Mouse (Mus musculus): ENCODE results near the gene Kctd21. TPM values are rescaled to one million over a fixed set of nuclear protein-coding genes. Genes with fewer than 3 reads are reported as not detected.

The Kctd21 gene
- total RNA-seq (2017), result 0.09 and 0.78 TPM in 2 replicates

- ATAC-seq (replicated peaks; ENCODE audit: low read depth, poor library complexity, severe bottlenecking), result peak; percentile 87
These were observed at the start of gene Kctd21, which contains the start of gene Usp35 for GRCm38 (mm10) chr7:97331726-97332666. TSS of gene Kctd21 (plus strand) at chr7:97332327. TSS of gene Usp35 (minus strand) at chr7:97332020.

- no peak for ATAC-seq (replicated peaks; ENCODE audit: low read depth, poor library complexity, severe bottlenecking)
These were observed 35.1 kb upstream of the Kctd21 start for GRCm38 (mm10) chr7:97296986-97297385.

- peak; percentile 87 for ATAC-seq (replicated peaks; ENCODE audit: low read depth, poor library complexity, severe bottlenecking)
These were observed 34.7 kb upstream of the Kctd21 start for GRCm38 (mm10) chr7:97297466-97297865.

- no peak for ATAC-seq (replicated peaks; ENCODE audit: low read depth, poor library complexity, severe bottlenecking)
These were observed 33.8 kb upstream of the Kctd21 start for GRCm38 (mm10) chr7:97298279-97298678.

GRCm38 (mm10) chr7:97298943-97299342 is 33.2 kb upstream of the Kctd21 start:
- no peak for ATAC-seq (replicated peaks; ENCODE audit: low read depth, poor library complexity, severe bottlenecking)

GRCm38 (mm10) chr7:97300914-97301313 is 31.2 kb upstream of the Kctd21 start:
- no peak for ATAC-seq (replicated peaks; ENCODE audit: low read depth, poor library complexity, severe bottlenecking)

- ATAC-seq (replicated peaks; ENCODE audit: low read depth, poor library complexity, severe bottlenecking), result no peak
These were observed 30.8 kb upstream of the Kctd21 start for GRCm38 (mm10) chr7:97301321-97301720.

GRCm38 (mm10) chr7:97302261-97302660 is 29.9 kb upstream of the Kctd21 start:
- no peak for ATAC-seq (replicated peaks; ENCODE audit: low read depth, poor library complexity, severe bottlenecking)

- no peak for ATAC-seq (replicated peaks; ENCODE audit: low read depth, poor library complexity, severe bottlenecking)
These were observed 29.3 kb upstream of the Kctd21 start for GRCm38 (mm10) chr7:97302876-97303275.

- ATAC-seq (replicated peaks; ENCODE audit: low read depth, poor library complexity, severe bottlenecking), result no peak
These were observed 28.5 kb upstream of the Kctd21 start for GRCm38 (mm10) chr7:97303614-97304013.

- ATAC-seq (replicated peaks; ENCODE audit: low read depth, poor library complexity, severe bottlenecking), result no peak
These were observed 27.7 kb upstream of the Kctd21 start for GRCm38 (mm10) chr7:97304471-97304870.

- no peak for ATAC-seq (replicated peaks; ENCODE audit: low read depth, poor library complexity, severe bottlenecking)
These were observed 26.9 kb upstream of the Kctd21 start for GRCm38 (mm10) chr7:97305206-97305605.

- ATAC-seq (replicated peaks; ENCODE audit: low read depth, poor library complexity, severe bottlenecking), result no peak
These were observed 25.3 kb upstream of the Kctd21 start for GRCm38 (mm10) chr7:97306813-97307212.

- ATAC-seq (replicated peaks; ENCODE audit: low read depth, poor library complexity, severe bottlenecking), result no peak
These were observed 24.6 kb upstream of the Kctd21 start for GRCm38 (mm10) chr7:97307546-97307945.

GRCm38 (mm10) chr7:97309461-97310340 is 22.4 kb upstream of the Kctd21 start:
- ATAC-seq (replicated peaks; ENCODE audit: low read depth, poor library complexity, severe bottlenecking), result no peak

GRCm38 (mm10) chr7:97310341-97310635 is 21.8 kb upstream of the Kctd21 start:
- ATAC-seq (replicated peaks; ENCODE audit: low read depth, poor library complexity, severe bottlenecking), result no peak

- ATAC-seq (replicated peaks; ENCODE audit: low read depth, poor library complexity, severe bottlenecking), result no peak
These were observed 20.5 kb upstream of the Kctd21 start for GRCm38 (mm10) chr7:97311620-97312019.

GRCm38 (mm10) chr7:97312196-97312595 is 19.9 kb upstream of the Kctd21 start:
- no peak for ATAC-seq (replicated peaks; ENCODE audit: low read depth, poor library complexity, severe bottlenecking)

GRCm38 (mm10) chr7:97312856-97313255 is 19.3 kb upstream of the Kctd21 start:
- no peak for ATAC-seq (replicated peaks; ENCODE audit: low read depth, poor library complexity, severe bottlenecking)

- no peak for ATAC-seq (replicated peaks; ENCODE audit: low read depth, poor library complexity, severe bottlenecking)
These were observed 18.6 kb upstream of the Kctd21 start for GRCm38 (mm10) chr7:97313364-97313995.

Measured in common myeloid progenitor, adult 5-6 weeks (primary cell).